Mouse (Mus musculus) heart, postnatal 0 days (tissue): ENCODE data around the gene Clns1a. TPM values are rescaled to one million over a fixed set of nuclear protein-coding genes. Genes with fewer than 3 reads are reported as not detected.

Source experiments
- ATAC-seq: fragments of 200-750 bp; cut with Nextera tagmentation; 2 replicates; pipeline ENCODE4 v1.8.0; 2017; ENCODE audit warnings: low read depth, moderate number of reproducible peaks, moderate library complexity; ENCODE audit not compliant: insufficient read depth
- DNase-seq: peaks from one replicate; pipeline ENCODE4 v3.0.0-alpha.2; 2016; ENCODE audit warnings: low spot score
- H3K27ac ChIP-seq: fragments of 300-500 bp; sonication (generic); 2 replicates; pipeline ENCODE4 v1.5.1; 2014; ENCODE audit warnings: low read depth, mild to moderate bottlenecking
- H3K27me3 ChIP-seq: fragments of 300-500 bp; sonication (generic); 2 replicates; pipeline ENCODE4 v1.6.1; 2014; ENCODE audit warnings: low read length, mixed read lengths; ENCODE audit not compliant: control insufficient read depth, insufficient read depth
- H3K36me3 ChIP-seq: fragments of 300-500 bp; sonication (generic); replicated peaks from 2 replicates; pipeline ENCODE4 v1.6.1; 2014; ENCODE audit warnings: low read length, mixed read lengths; ENCODE audit not compliant: control insufficient read depth, insufficient read depth
- H3K4me1 ChIP-seq: fragments of 300-500 bp; sonication (generic); 2 replicates; pipeline ENCODE4 v1.6.1; 2014; ENCODE audit warnings: antibody characterized with exemption; ENCODE audit not compliant: control insufficient read depth, insufficient read depth
- H3K4me2 ChIP-seq: fragments of 300-500 bp; sonication (generic); 2 replicates; pipeline ENCODE4 v1.6.1; 2014; ENCODE audit warnings: low read depth, mild to moderate bottlenecking, low read length, moderate library complexity
- H3K4me3 ChIP-seq: fragments of 300-500 bp; sonication (generic); 2 replicates; pipeline ENCODE4 v1.5.1; 2014; ENCODE audit warnings: low read depth, low read length
- H3K9ac ChIP-seq: fragments of 300-500 bp; sonication (generic); replicated peaks from 2 replicates; pipeline ENCODE4 v1.6.1; 2014; ENCODE audit warnings: low read depth, low read length, mixed read lengths
- H3K9me3 ChIP-seq: fragments of 300-500 bp; sonication (generic); replicated peaks from 2 replicates; pipeline ENCODE4 v1.6.1; 2016; ENCODE audit warnings: low read length; ENCODE audit not compliant: control insufficient read depth
- CTCF ChIP-seq: IDR thresholded peaks from 2 replicates; pipeline ENCODE4 v1.5.1; 2016; ENCODE audit warnings: antibody characterized with exemption, control low read depth, low read depth
- EP300 ChIP-seq: IDR thresholded peaks from 2 replicates; pipeline ENCODE4 v1.6.1; 2016; ENCODE audit warnings: antibody characterized with exemption, low read depth
- WGBS: fragments of 180-500 bp; shearing (Covaris S2); extraction: QIAGEN DNeasy Blood & Tissue Kit; methylation state at CpG from one replicate; pipeline ENCODE4 v1.1.7; 2014; 5-methylcytosine and 5-hydroxymethylcytosine counted together
- polyA plus RNA-seq: library from polyadenylated mRNA; unstranded; fragments of >200 nt; fragmentation: Nextera tagmentation; extraction: Ambion mirVana; gene quantifications from 2 replicates; pipeline ENCODE4 v1.2.1, GENCODE M21; 2015
- total RNA-seq: library from RNA; depleted of rRNA; stranded (reverse); fragments of >200 nt; gene quantifications from 2 replicates; pipeline ENCODE4 v1.2.3, GENCODE M21; 2014; ENCODE audit warnings: low replicate concordance

Gene Clns1a
- total and polyA plus RNA-seq, 2 experiments from 2014 or later, result 37.1 to 60.5 TPM

DNA sequence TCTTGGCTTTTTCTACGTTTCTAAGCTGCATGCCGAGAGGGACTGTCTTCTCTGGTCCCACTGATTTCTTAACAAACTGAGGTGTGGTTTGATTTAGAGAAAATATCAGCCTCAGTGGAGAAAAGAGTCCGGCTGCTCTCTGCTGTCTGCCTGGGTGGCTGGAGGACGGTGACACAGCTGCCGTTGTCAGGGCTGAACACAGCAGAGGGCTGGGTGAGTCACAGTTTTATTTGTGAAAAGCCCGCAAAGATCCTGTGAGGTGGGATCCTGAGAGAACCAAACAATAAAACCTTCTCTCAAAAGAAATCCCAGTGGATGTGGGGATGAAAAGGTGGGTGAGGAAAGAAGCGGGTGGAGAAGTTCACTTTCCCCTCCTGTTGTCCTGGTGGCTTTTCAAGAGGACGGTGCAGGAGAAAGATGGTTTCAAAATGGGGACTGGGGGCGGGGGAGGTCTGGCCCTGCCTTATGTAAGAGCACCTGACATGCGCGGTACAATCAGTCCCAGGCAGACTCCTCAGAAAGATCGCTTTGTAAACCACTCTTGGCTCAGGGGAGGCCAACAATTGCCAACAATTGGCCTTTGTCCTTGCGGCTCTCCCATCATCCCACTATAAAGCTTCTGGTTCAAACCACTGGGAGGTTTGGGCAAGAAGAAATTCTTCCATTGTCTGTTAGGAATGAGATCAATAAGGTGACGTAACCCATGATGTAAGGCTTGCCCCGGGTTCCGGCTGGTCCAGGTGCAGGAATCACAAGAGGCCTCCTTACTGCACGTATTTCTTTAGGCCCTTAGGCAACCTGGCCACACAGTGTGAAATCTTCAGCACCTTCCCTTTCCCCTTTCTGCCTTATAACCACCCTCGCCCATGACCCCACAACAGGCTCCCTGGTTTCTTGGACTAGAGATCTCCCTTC is 60.8 kb downstream of the Clns1a start:
- no peak overlapping the region for H3K4me3 ChIP-seq
- no peak overlapping the region for H3K4me2 ChIP-seq
- H3K27me3 ChIP-seq, result no peaks in the 10 kb centered on the region
- H3K36me3 ChIP-seq, result no peaks in the 10 kb centered on the region
- 69% methylated on average over 18 of the region's 18 CpGs for WGBS
- no peak overlapping the region for H3K27ac ChIP-seq
- ATAC-seq (no peak), DNase-seq (no peak)
- TF ChIP-seq EP300 (no peak), CTCF (no peak)
- no peaks in the 10 kb centered on the region for H3K4me1 ChIP-seq
- H3K9me3 ChIP-seq, result no peaks in the 10 kb centered on the region
- no peak overlapping the region for H3K9ac ChIP-seq

DNA sequence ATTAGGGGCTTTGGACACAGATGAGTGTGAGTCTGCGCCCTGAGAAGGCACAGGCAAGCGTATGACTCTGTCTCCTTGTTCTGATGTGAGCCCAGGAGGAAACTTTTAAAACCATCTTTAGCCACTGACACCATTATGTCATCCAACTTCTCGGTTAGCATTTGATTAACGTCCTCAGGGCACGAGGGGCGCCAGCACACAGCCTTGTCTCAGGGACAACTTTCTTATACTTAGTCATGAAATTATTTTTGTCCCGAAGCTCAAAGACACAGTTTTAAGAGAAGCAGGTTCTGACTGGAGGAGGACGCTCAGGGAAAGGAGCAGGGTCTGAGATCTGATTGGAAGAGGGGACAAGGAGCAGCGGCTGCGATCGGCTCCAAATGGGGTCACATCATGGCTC is 68.2 kb downstream of the Clns1a start:
- no peak overlapping the region for H3K4me2 ChIP-seq
- no peaks in the 10 kb centered on the region for H3K9me3 ChIP-seq
- no peaks in the 10 kb centered on the region for H3K36me3 ChIP-seq
- no peak overlapping the region for H3K27ac ChIP-seq
- H3K4me3 ChIP-seq, result no peak overlapping the region
- H3K9ac ChIP-seq, result no peak overlapping the region
- DNase-seq (no peak), ATAC-seq (no peak)
- TF ChIP-seq CTCF (no peak), EP300 (no peak)
- WGBS, result 78% methylated on average over 11 of the region's 11 CpGs
- no peaks in the 10 kb centered on the region for H3K4me1 ChIP-seq
- no peaks in the 10 kb centered on the region for H3K27me3 ChIP-seq

DNA sequence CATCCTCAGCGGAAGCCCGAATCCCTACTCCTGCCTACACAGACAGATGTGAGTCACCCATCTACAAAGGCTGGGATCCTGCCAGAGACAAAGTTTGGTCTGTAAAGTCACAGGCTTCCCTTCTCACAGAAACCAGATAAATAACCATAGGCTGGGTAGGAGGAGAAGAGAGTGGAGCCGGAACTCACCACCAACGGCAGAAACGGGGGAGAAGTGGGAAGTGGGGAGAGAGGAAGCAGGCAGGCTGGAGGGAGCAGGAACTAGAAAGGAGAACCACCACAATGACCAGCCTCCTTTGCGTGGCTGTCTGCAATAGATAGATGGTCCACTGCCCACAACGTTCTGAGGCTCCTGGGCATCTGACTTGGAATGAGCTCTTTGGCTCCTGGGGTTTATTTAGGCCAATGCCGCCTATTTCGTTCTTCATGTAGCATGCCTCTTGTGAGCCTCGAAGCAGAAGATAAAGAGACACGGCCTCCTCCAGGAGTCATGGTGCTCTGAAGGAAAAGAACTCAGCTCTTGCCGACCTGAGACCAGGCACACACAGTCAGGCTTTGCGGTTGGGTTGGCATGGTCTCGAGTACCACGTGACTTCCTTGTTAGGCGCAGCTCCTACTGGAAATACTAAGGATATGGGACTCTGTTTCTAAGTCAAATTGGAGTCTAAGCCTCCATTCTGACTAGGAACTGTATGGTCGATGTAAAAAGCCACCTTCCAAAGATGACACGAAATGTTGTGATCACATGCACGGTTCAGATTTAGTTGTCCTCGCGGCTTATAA is 68.9 kb downstream of the Clns1a start:
- ATAC-seq (no peak), DNase-seq (no peak)
- H3K36me3 ChIP-seq, result no peaks in the 10 kb centered on the region
- no peak overlapping the region for H3K4me2 ChIP-seq
- TF ChIP-seq EP300 (no peak), CTCF (no peak)
- no peaks in the 10 kb centered on the region for H3K9me3 ChIP-seq
- H3K27ac ChIP-seq, result no peak overlapping the region
- H3K9ac ChIP-seq, result no peak overlapping the region
- 78% methylated on average over 21 of the region's 21 CpGs for WGBS
- H3K4me1 ChIP-seq, result no peaks in the 10 kb centered on the region
- no peak overlapping the region for H3K4me3 ChIP-seq
- no peaks in the 10 kb centered on the region for H3K27me3 ChIP-seq

DNA sequence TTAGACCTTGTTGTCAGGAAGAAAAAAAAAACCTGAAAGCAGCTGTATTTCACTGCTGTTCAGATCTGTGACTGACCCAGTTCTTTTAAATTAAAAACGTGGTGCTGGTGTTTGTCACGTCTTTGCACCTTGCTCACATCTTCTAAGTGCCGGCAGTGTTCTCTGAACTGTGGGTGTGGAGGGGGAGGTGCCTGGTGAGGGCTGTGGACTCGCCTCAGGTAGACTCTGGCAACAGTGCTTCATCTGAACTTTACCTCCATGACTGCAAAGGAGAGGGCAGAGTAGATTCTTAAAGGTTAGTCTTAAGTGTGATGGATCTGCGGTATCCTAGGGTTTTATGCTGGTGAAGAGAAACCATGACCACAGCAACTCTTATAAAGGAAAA is 69.5 kb downstream of the Clns1a start:
- Histone ChIP-seq H3K9ac (no peak overlapping the region), H3K4me1 (no peaks in the 10 kb centered on the region), H3K36me3 (no peaks in the 10 kb centered on the region), H3K9me3 (no peaks in the 10 kb centered on the region), H3K4me2 (no peak overlapping the region), H3K27me3 (no peaks in the 10 kb centered on the region), H3K4me3 (no peak overlapping the region), H3K27ac (no peak overlapping the region)
- no peak for DNase-seq
- ATAC-seq, result no peak
- TF ChIP-seq CTCF, result no peak
- no peak for TF ChIP-seq EP300
- 79% methylated on average over 5 of the region's 5 CpGs for WGBS

DNA sequence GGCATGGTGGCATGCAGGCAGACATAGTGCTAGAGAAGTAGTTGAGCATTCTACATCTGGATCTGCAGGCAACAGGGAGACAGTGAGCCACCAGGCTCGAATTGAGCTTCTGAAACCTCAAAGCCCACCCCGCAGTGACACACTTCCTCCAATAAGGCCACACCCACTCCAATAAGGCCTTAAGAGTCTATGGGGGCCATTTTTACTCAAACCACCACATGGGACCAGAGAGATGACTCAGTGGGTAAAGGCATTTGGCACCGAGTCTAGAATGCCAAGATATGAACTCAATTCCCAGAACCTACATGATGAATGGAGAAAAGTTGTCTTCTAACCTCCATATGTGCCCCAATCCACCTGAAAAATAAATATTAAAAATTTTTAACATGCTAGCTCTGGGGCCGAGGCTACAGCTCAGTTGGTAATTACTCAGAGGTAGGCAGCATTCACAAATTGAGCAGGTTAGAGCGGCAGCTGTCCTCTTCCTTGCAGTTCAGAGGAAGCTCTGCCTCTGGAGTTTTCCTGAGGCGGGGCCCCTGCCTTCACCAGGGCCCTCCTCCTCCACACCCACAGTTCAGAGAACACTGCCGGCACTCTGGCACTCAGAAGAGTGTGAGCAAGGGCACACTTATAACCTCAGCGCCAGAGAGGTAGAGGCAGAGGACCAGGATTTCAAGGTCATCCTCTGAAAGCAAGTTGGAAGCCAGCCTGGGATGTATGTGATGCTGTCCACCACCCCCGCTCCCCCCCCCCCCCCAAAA is 70.2 kb downstream of the Clns1a start:
- no peaks in the 10 kb centered on the region for H3K4me1 ChIP-seq
- H3K27ac ChIP-seq, result no peak overlapping the region
- H3K9ac ChIP-seq, result no peak overlapping the region
- ATAC-seq (no peak), DNase-seq (no peak)
- no peaks in the 10 kb centered on the region for H3K9me3 ChIP-seq
- no peak for TF ChIP-seq EP300
- TF ChIP-seq CTCF, result no peak
- H3K4me2 ChIP-seq, result no peak overlapping the region
- WGBS, result 61% methylated on average over 9 of the region's 9 CpGs
- H3K27me3 ChIP-seq, result no peaks in the 10 kb centered on the region
- no peak overlapping the region for H3K4me3 ChIP-seq
- H3K36me3 ChIP-seq, result no peaks in the 10 kb centered on the region
